25 mouse cellular contexts compared by ENCODE assay signal in the genomic region with DNA sequence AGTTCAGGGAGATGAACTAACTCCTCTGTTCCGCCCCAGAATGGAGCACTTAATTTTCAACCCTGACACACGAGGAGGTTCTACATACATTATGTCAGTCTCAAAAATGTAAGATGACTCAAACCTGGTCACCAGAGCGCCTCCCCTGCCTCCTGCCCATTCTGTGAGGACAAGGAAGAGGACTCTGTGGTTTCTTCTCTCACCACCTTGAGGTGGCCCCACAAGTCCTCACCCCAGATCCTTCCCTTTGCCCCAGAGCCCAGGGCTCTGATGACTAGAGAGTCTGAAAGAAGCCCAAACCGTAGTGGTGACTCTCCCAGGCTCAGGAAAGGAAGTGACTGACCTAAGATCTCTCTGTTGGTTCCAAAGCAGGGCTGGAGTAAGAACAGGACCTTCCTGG. TPM values are rescaled to one million over a fixed set of nuclear protein-coding genes. Genes with fewer than 3 reads are reported as not detected.
DNase-seq lines count a peak whose midpoint lies in the region; ATAC-seq and TF ChIP-seq lines count a peak whose summit lies in the region.
"Had no signal": no experiment of that assay in that cellular context is flagged by ENCODE, and none has a peak within 500 bp of the region (broad histone marks: within the 10 kb centered on the region; RNA-seq: fewer than 3 reads in every experiment).

No protein-coding gene starts in this region.

- intact Hi-C loops in gastrocnemius, adult 2 months (cut with DNase I), result no loop called here

- no peak overlapping the region for H3K4me2 ChIP-seq in heart, embryonic 16.5 days (ENCODE audit: low read depth, low read length)
- no peak overlapping the region for H3K4me2 ChIP-seq in heart, embryonic 11.5 days
- H3K4me2 ChIP-seq in lung, embryonic 16.5 days (ENCODE audit: low read depth, low read length), result no peak overlapping the region
- H3K4me2 ChIP-seq: forebrain, embryonic 13.5 days; hindbrain, embryonic 13.5 days; kidney, embryonic 15.5 days; liver, embryonic 15.5 days; neural tube, embryonic 15.5 days had no signal

- 70% methylated on average over 4 of the region's 4 CpGs for WGBS in heart, embryonic 16.5 days
- WGBS in heart, embryonic 11.5 days (ENCODE audit: insufficient replicate concordance), result 72% methylated on average over 4 of the region's 4 CpGs
- WGBS in lung, embryonic 16.5 days, result 62% methylated on average over 4 of the region's 4 CpGs

- TF ChIP-seq CTCF in gastrocnemius, adult 2 months (IDR thresholded peaks at IDR 0.05), result no peak

- H3K9me3 ChIP-seq in heart, embryonic 16.5 days (replicated peaks; ENCODE audit: control insufficient read depth, low read length), result no peaks in the 10 kb centered on the region
- H3K9me3 ChIP-seq in heart, embryonic 11.5 days (replicated peaks; ENCODE audit: control insufficient read depth, low read length), result no peaks in the 10 kb centered on the region
- H3K9me3 ChIP-seq in lung, embryonic 16.5 days (ENCODE audit: control insufficient read depth, low read length), result no peaks in the 10 kb centered on the region
- H3K9me3 ChIP-seq: forebrain, embryonic 13.5 days; hindbrain, embryonic 13.5 days; kidney, embryonic 15.5 days; liver, embryonic 15.5 days; neural tube, embryonic 15.5 days had no signal

- no peak for ATAC-seq in heart, embryonic 16.5 days (replicated peaks; ENCODE audit: extremely low read depth, insufficient read depth, low FRiP score)
- ATAC-seq in heart, embryonic 11.5 days (replicated peaks; ENCODE audit: insufficient number of reproducible peaks, low FRiP score, low TSS enrichment), result no peak
- ATAC-seq in lung, embryonic 16.5 days (ENCODE audit: low read depth), result no peak
- ATAC-seq: forebrain, embryonic 13.5 days; lung, postnatal 0 days; Patski had no signal

- H3K4me3 ChIP-seq in gastrocnemius, adult 2 months, result no peak overlapping the region
- H3K4me3 ChIP-seq in heart, embryonic 16.5 days (ENCODE audit: low read length), result no peak overlapping the region
- H3K4me3 ChIP-seq in heart, embryonic 11.5 days (ENCODE audit: low read depth, low read length), result no peak overlapping the region
- H3K4me3 ChIP-seq in lung, embryonic 16.5 days (ENCODE audit: low read length), result no peak overlapping the region
- H3K4me3 ChIP-seq: forebrain, embryonic 13.5 days; hindbrain, embryonic 13.5 days; kidney, embryonic 15.5 days; liver, embryonic 15.5 days; neural tube, embryonic 15.5 days had no signal

- H3K27me3 ChIP-seq in heart, embryonic 16.5 days (ENCODE audit: control insufficient read depth, insufficient read depth, low read length), result no peaks in the 10 kb centered on the region
- no peaks in the 10 kb centered on the region for H3K27me3 ChIP-seq in heart, embryonic 11.5 days (ENCODE audit: control insufficient read depth, insufficient read depth, low read length)
- H3K27me3 ChIP-seq in lung, embryonic 16.5 days (ENCODE audit: control insufficient read depth, insufficient read depth, low read depth, low read length), result no peaks in the 10 kb centered on the region
- H3K27me3 ChIP-seq: forebrain, embryonic 13.5 days; hindbrain, embryonic 13.5 days; kidney, embryonic 15.5 days; liver, embryonic 15.5 days; neural tube, embryonic 15.5 days; Patski had no signal

- DNase-seq in gastrocnemius, adult 2 months, result no peak
- no peak for DNase-seq in gastrocnemius, postnatal 10 days
- no peak for DNase-seq in lung, adult 18-20 months
- DNase-seq in left cerebral cortex, adult 8-10 months (ENCODE audit: low spot score in 2 of 2), result no peak
- no peak for DNase-seq in thymus, postnatal 4 days
- DNase-seq: cerebellum, adult 11 months; cerebellum, adult 9-10 months; cerebellum, postnatal 36 days; gastrocnemius, postnatal 25 days; kidney, adult 18-20 months; kidney, postnatal 36 days; layer of hippocampus, postnatal 36 days; midbrain, embryonic 14.5 days; right cerebral cortex, postnatal 25 days had no signal

- H3K36me3 ChIP-seq in heart, embryonic 16.5 days (ENCODE audit: control insufficient read depth, insufficient read depth), result no peaks in the 10 kb centered on the region
- no peaks in the 10 kb centered on the region for H3K36me3 ChIP-seq in heart, embryonic 11.5 days (ENCODE audit: control insufficient read depth, insufficient read depth, low read length)
- H3K36me3 ChIP-seq in lung, embryonic 16.5 days (ENCODE audit: control insufficient read depth, insufficient read depth, low read length), result no peaks in the 10 kb centered on the region
- H3K36me3 ChIP-seq: kidney, embryonic 15.5 days; liver, embryonic 15.5 days had no signal

- no peak overlapping the region for H3K9ac ChIP-seq in heart, embryonic 16.5 days (ENCODE audit: low read length)
- H3K9ac ChIP-seq in heart, embryonic 11.5 days (ENCODE audit: low read depth, low read length), result no peak overlapping the region
- no peak overlapping the region for H3K9ac ChIP-seq in lung, embryonic 16.5 days (ENCODE audit: low read length)
- H3K9ac ChIP-seq: forebrain, embryonic 13.5 days; hindbrain, embryonic 13.5 days; kidney, embryonic 15.5 days; liver, embryonic 15.5 days; neural tube, embryonic 15.5 days had no signal

- H3K27ac ChIP-seq in gastrocnemius, adult 2 months, result peak overlapping the region; percentile 20; the same call in 1 of the 2 replicates
- H3K27ac ChIP-seq in heart, embryonic 16.5 days (ENCODE audit: low read length), result peak overlapping the region; percentile 25; the same call in 1 of the 2 replicates
- H3K27ac ChIP-seq in heart, embryonic 11.5 days (ENCODE audit: low read depth, low read length), result no peak overlapping the region
- 0 out of 2 replicates have a peak overlapping the region, but pooled peaks have one; percentile 27 for H3K27ac ChIP-seq in lung, embryonic 16.5 days (ENCODE audit: low read length)
- H3K27ac ChIP-seq: forebrain, embryonic 13.5 days; hindbrain, embryonic 13.5 days; kidney, embryonic 15.5 days; liver, embryonic 15.5 days; macrophage; neural tube, embryonic 15.5 days had no signal

- H3K4me1 ChIP-seq in heart, embryonic 16.5 days (ENCODE audit: control insufficient read depth, insufficient read depth, low read length), result peaks cover 79% of the 10 kb centered on the region
- peaks cover 49% of the 10 kb centered on the region for H3K4me1 ChIP-seq in heart, embryonic 11.5 days (ENCODE audit: control insufficient read depth, insufficient read depth, low read length)
- H3K4me1 ChIP-seq in lung, embryonic 16.5 days (replicated peaks; ENCODE audit: control insufficient read depth, insufficient read depth, low read length), result peaks cover 3% of the 10 kb centered on the region; the same call in 1 of the 2 replicates

RNA-seq across cellular contexts. Expression of gene Sorbs1, which starts 17.5 kb away (rescaled TPM):
- 100 to 1,000 TPM; 158 to 227 TPM for total RNA-seq in gastrocnemius, adult 2 months (2021)
- 10 to 100 TPM; 57.9 to 70.9 TPM for total RNA-seq in gastrocnemius, postnatal 10 days (2021)
- 141 and 152 TPM in 2 replicates for polyA plus RNA-seq in heart, embryonic 16.5 days (2015; fragmentation: Nextera tagmentation; extraction: Ambion mirVana)
- 90.6 and 93.6 TPM in 2 replicates for polyA plus RNA-seq in heart, embryonic 11.5 days (2014; fragmentation: Nextera tagmentation; extraction: Ambion mirVana)
- 45.9 and 51.5 TPM in 2 replicates for polyA plus RNA-seq in lung, embryonic 16.5 days (2015; fragmentation: Nextera tagmentation; extraction: Ambion mirVana)
- 100 to 1,000 TPM; 159 to 179 (median 160) TPM for total RNA-seq in left cerebral cortex, adult 8-10 months (2022)
